In the genomic region with DNA sequence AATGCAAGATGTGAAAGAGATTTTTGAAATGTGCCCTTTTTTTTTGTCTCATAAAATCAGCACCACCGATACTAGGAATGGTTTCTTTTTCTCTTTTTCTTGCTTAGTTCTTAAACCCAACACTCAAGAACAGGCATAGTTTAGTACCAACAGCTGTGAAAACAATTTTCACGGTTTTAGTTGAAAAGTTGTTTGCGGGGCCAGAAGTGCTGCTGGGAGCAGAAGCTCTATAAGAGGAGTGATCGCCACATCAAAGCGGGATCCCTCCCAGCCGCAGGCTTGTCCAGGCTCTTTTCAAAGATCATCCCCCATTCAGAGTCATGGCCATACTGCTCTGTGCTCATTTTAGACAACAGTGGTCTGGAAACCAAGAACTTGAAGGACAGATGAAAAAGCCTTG, we compare ENCODE assay signal across 23 mouse cellular contexts.
DNase-seq lines count a peak whose midpoint lies in the region; ATAC-seq and TF ChIP-seq lines count a peak whose summit lies in the region.
"Had no signal": no experiment of that assay in that cellular context is flagged by ENCODE, and none has a peak within 500 bp of the region (broad histone marks: within the 10 kb centered on the region; RNA-seq: fewer than 3 reads in every experiment).

No protein-coding gene starts in this region.

- 26% methylated on average over 6 of the region's 6 CpGs for WGBS in kidney, postnatal 0 days
- 28% methylated on average over 6 of the region's 6 CpGs for WGBS in midbrain, postnatal 0 days

- DNase-seq in adrenal gland, postnatal 14 days: peak; percentile 18
- DNase-seq in adrenal gland, postnatal 4 days (ENCODE audit: low spot score in 2 of 2): no peak
- peak; percentile 74 for DNase-seq in kidney, postnatal 0 days (ENCODE audit: low spot score)
- DNase-seq in kidney, adult 11 months: no peak
- DNase-seq in embryo, embryonic 11 days: peak; percentile 27
- DNase-seq in midbrain, postnatal 0 days (ENCODE audit: low spot score): peak; percentile 27
- DNase-seq: adrenal gland, adult 8-10 months; cerebellum, adult 8-10 months; cerebellum, postnatal 36 days; heart, postnatal 10 days; liver, embryonic 13.5 days; lung, adult 2 months; lung, postnatal 14 days; thymus, postnatal 36 days had no signal

- no peak overlapping the region for H3K4me2 ChIP-seq in kidney, postnatal 0 days (ENCODE audit: low read length)
- H3K4me2 ChIP-seq in midbrain, postnatal 0 days (ENCODE audit: low read depth, low read length, poor library complexity, severe bottlenecking): no peak overlapping the region
- H3K4me2 ChIP-seq: embryonic facial prominence, embryonic 13.5 days; forebrain, embryonic 13.5 days; heart, embryonic 12.5 days; liver, embryonic 13.5 days; neural tube, embryonic 13.5 days had no signal

- no peak for ATAC-seq in kidney, postnatal 0 days (replicated peaks; ENCODE audit: low FRiP score, low read depth)
- no peak for ATAC-seq in midbrain, postnatal 0 days (ENCODE audit: low FRiP score)
- no peak for ATAC-seq in frontal cortex, adult (ENCODE audit: low TSS enrichment)
- ATAC-seq: activated CD4-positive, CD25-positive, alpha-beta regulatory T cell, adult 4 months; forebrain, embryonic 13.5 days; intestine, postnatal 0 days had no signal

- no peak overlapping the region for H3K27ac ChIP-seq in kidney, postnatal 0 days
- H3K27ac ChIP-seq in midbrain, postnatal 0 days (ENCODE audit: low read depth, low read length): no peak overlapping the region
- H3K27ac ChIP-seq: embryonic facial prominence, embryonic 13.5 days; forebrain, embryonic 13.5 days; hindbrain, embryonic 10.5 days; left cerebral cortex, adult 2 months; liver, embryonic 13.5 days; neural tube, embryonic 13.5 days had no signal

- H3K4me1 ChIP-seq in kidney, postnatal 0 days (replicated peaks; ENCODE audit: insufficient read depth, low read length): no peaks in the 10 kb centered on the region
- H3K4me1 ChIP-seq in midbrain, postnatal 0 days (ENCODE audit: insufficient read depth, low read length): no peaks in the 10 kb centered on the region
- H3K4me1 ChIP-seq: liver, embryonic 13.5 days had no signal

- no peaks in the 10 kb centered on the region for H3K36me3 ChIP-seq in kidney, postnatal 0 days (ENCODE audit: insufficient read depth, low read length)
- no peaks in the 10 kb centered on the region for H3K36me3 ChIP-seq in midbrain, postnatal 0 days (ENCODE audit: insufficient read depth, low read length)
- H3K36me3 ChIP-seq: embryonic facial prominence, embryonic 13.5 days; heart, embryonic 12.5 days; hindbrain, embryonic 10.5 days; liver, embryonic 13.5 days; neural tube, embryonic 13.5 days had no signal

- H3K4me3 ChIP-seq in kidney, postnatal 0 days (replicated peaks; ENCODE audit: low read depth, low read length): no peak overlapping the region
- no peak overlapping the region for H3K4me3 ChIP-seq in midbrain, postnatal 0 days (ENCODE audit: low read depth, low read length)
- H3K4me3 ChIP-seq: embryonic facial prominence, embryonic 13.5 days; forebrain, embryonic 13.5 days; heart, embryonic 12.5 days; hindbrain, embryonic 10.5 days; left cerebral cortex, adult 2 months; liver, embryonic 13.5 days; neural tube, embryonic 13.5 days had no signal

- no peak overlapping the region for H3K9ac ChIP-seq in kidney, postnatal 0 days (ENCODE audit: low read depth, low read length)
- H3K9ac ChIP-seq in midbrain, postnatal 0 days (replicated peaks; ENCODE audit: low read length, poor library complexity, severe bottlenecking): no peak overlapping the region
- H3K9ac ChIP-seq: embryonic facial prominence, embryonic 13.5 days; forebrain, embryonic 13.5 days; heart, embryonic 12.5 days; liver, embryonic 13.5 days; neural tube, embryonic 13.5 days had no signal

- no peaks in the 10 kb centered on the region for H3K9me3 ChIP-seq in kidney, postnatal 0 days (replicated peaks; ENCODE audit: low read length)
- no peaks in the 10 kb centered on the region for H3K9me3 ChIP-seq in midbrain, postnatal 0 days (ENCODE audit: low read length)
- H3K9me3 ChIP-seq: embryonic facial prominence, embryonic 13.5 days; forebrain, embryonic 13.5 days; heart, embryonic 12.5 days; hindbrain, embryonic 10.5 days; neural tube, embryonic 13.5 days had no signal

- no peak for TF ChIP-seq CTCF in kidney, postnatal 0 days (IDR thresholded peaks at IDR 0.05; ENCODE audit: low read depth)
- TF ChIP-seq CTCF in midbrain, postnatal 0 days (IDR thresholded peaks at IDR 0.05): no peak

- H3K27me3 ChIP-seq in kidney, postnatal 0 days (ENCODE audit: insufficient read depth, low read length): no peaks in the 10 kb centered on the region
- H3K27me3 ChIP-seq in midbrain, postnatal 0 days (ENCODE audit: insufficient read depth, low read length): no peaks in the 10 kb centered on the region
- H3K27me3 ChIP-seq: embryonic facial prominence, embryonic 13.5 days; forebrain, embryonic 13.5 days; heart, embryonic 12.5 days; liver, embryonic 13.5 days; neural tube, embryonic 13.5 days had no signal

Comparison
In these comparisons a context has a peak if more than half of its experiments do, and no peak if none do; other contexts are left out.
1. DNase-seq: peak in adrenal gland, postnatal 14 days (single experiment), kidney, postnatal 0 days (single experiment), embryo, embryonic 11 days (single experiment) and midbrain, postnatal 0 days (single experiment); none in adrenal gland, postnatal 4 days (0 of 2) and kidney, adult 11 months (single experiment).